In the genomic region with DNA sequence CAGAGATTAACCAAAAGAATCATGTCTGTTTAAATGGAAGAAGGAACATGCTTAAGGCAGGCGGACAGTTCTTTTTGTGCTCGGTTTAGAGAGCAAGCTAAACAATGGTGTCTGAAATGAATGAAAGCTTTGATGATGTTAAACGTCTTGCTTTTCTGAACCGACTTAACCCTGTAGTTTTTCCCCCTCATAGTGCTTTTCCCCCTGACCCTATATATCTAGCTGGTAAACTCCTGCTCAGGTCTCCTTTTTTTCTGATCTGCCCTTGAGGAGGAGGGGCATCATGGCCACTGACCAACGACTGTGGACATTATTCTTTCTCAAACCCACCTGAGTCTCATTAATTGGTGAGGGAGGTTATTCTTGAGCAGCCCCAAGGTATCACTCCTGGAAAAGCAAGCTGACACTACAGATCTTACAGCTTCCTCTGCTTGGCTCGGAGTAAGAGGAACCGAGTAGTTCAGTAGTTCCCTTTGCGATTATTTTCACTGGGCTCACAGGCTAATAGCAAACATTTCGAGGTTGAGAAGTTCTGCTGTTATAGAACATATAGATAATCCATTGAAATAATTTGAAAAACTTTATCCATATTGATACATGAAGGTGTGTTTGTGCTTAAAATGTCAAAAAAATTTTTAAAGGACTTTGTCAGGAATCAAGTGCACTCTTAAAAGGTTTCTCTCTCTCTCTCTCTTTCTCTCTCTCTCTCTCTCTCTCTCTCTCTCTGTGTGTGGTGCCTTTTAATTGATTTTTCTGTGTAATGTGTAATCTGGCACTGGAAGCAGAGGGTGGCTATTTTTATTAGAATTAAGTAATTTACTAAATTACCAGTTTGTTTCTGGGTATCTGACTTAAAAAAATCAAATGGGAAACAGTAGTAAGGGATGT, we compare ENCODE assay signal across 8 mouse cellular contexts. TPM values are rescaled to one million over a fixed set of nuclear protein-coding genes. Genes with fewer than 3 reads are reported as not detected.
DNase-seq lines count a peak whose midpoint lies in the region; ATAC-seq and TF ChIP-seq lines count a peak whose summit lies in the region.

No protein-coding gene starts in this region.

- peak overlapping the region; percentile 98 for H3K4me3 ChIP-seq in gastrocnemius, adult 2 months
- H3K4me3 ChIP-seq in hindbrain, embryonic 13.5 days: peak overlapping the region; percentile 89
- peak overlapping the region; percentile 85 for H3K4me3 ChIP-seq in midbrain, embryonic 11.5 days (ENCODE audit: low read depth, low read length)

- no peak for DNase-seq in gastrocnemius, adult 2 months
- no peak for DNase-seq in gastrocnemius, postnatal 25 days
- DNase-seq in midbrain, embryonic 11.5 days (ENCODE audit: low spot score, missing footprints): peak; percentile 91
- no peak for DNase-seq in cerebellum, adult 9-11 months
- DNase-seq in urinary bladder, postnatal 25 days (ENCODE audit: low spot score): no peak
- no peak for DNase-seq in urinary bladder, adult 2 months (ENCODE audit: low spot score)

- peak; percentile 48 for ATAC-seq in common myeloid progenitor, adult 5-6 weeks (replicated peaks; ENCODE audit: low read depth, poor library complexity, severe bottlenecking)
- no peak for ATAC-seq in hindbrain, embryonic 13.5 days (ENCODE audit: low FRiP score)
- no peak for ATAC-seq in midbrain, embryonic 11.5 days (ENCODE audit: low FRiP score)

- peak overlapping the region; percentile 95 for H3K9ac ChIP-seq in hindbrain, embryonic 13.5 days
- H3K9ac ChIP-seq in midbrain, embryonic 11.5 days (ENCODE audit: low read length): peak overlapping the region; percentile 86

- 16% methylated on average over 9 of the region's 9 CpGs for whole genome bisulfite sequencing in hindbrain, embryonic 13.5 days
- WGBS in midbrain, embryonic 11.5 days: 24% methylated on average over 9 of the region's 9 CpGs

- no peaks in the 10 kb centered on the region for H3K27me3 ChIP-seq in hindbrain, embryonic 13.5 days
- H3K27me3 ChIP-seq in midbrain, embryonic 11.5 days (ENCODE audit: control insufficient read depth, insufficient read depth, low read length): no peaks in the 10 kb centered on the region

- H3K27ac ChIP-seq in gastrocnemius, adult 2 months: peak overlapping the region; percentile 95
- peak overlapping the region; percentile 99 for H3K27ac ChIP-seq in hindbrain, embryonic 13.5 days
- no peak overlapping the region for H3K27ac ChIP-seq in midbrain, embryonic 11.5 days (ENCODE audit: low read depth, low read length)

- intact Hi-C loops in gastrocnemius, adult 2 months (cut with DNase I): loop anchor here (5.0 to 10.0 kb wide), 3 partner anchors 262 to 434 kb away; no protein-coding TSS in a partner anchor

- no peak for TF ChIP-seq CTCF in gastrocnemius, adult 2 months (IDR thresholded peaks at IDR 0.05)

- no peaks in the 10 kb centered on the region for H3K36me3 ChIP-seq in hindbrain, embryonic 13.5 days
- H3K36me3 ChIP-seq in midbrain, embryonic 11.5 days (ENCODE audit: control insufficient read depth, insufficient read depth, low read length): no peaks in the 10 kb centered on the region

- no peaks in the 10 kb centered on the region for H3K9me3 ChIP-seq in hindbrain, embryonic 13.5 days
- no peaks in the 10 kb centered on the region for H3K9me3 ChIP-seq in midbrain, embryonic 11.5 days (ENCODE audit: control insufficient read depth, low read length)

- H3K4me2 ChIP-seq in hindbrain, embryonic 13.5 days: peak overlapping the region; percentile 73
- H3K4me2 ChIP-seq in midbrain, embryonic 11.5 days: peak overlapping the region; percentile 78

- peaks cover 23% of the 10 kb centered on the region for H3K4me1 ChIP-seq in hindbrain, embryonic 13.5 days (replicated peaks)
- peaks cover 10% of the 10 kb centered on the region; the same call in 1 of the 2 replicates for H3K4me1 ChIP-seq in midbrain, embryonic 11.5 days (ENCODE audit: control insufficient read depth, insufficient read depth, low read length)

RNA-seq across cellular contexts. Expression of a gene that starts 2.5 kb away (rescaled TPM):
- 10 to 100 TPM; 24.1 to 30.4 TPM for total RNA-seq in gastrocnemius, adult 2 months (2021)
- 10 to 100 TPM; 13.4 to 19.4 TPM for total RNA-seq in gastrocnemius, postnatal 25 days (2021)
- 2.5 and 4.8 TPM in 2 replicates for total RNA-seq in common myeloid progenitor, adult 5-6 weeks (2017)
- 47.5 and 50.3 TPM in 2 replicates for polyA plus RNA-seq in hindbrain, embryonic 13.5 days (2015; fragmentation: Nextera tagmentation; extraction: Ambion mirVana)
- 39.0 and 40.3 TPM in 2 replicates for polyA plus RNA-seq in midbrain, embryonic 11.5 days (2014; fragmentation: Nextera tagmentation; extraction: Ambion mirVana)
- polyA plus RNA-seq in urinary bladder, adult 2 months (2012; rRNA removed): 8.1 and 9.4 TPM in 2 replicates
